Mouse (Mus musculus): ENCODE measurements at regions not wholly inside any gene's neighbourhood (a gene's known extent, or its start where the extent isn't known, plus 50 kb on each side); places are given as distances from the start of the nearest gene placed in this dataset.

DNA sequence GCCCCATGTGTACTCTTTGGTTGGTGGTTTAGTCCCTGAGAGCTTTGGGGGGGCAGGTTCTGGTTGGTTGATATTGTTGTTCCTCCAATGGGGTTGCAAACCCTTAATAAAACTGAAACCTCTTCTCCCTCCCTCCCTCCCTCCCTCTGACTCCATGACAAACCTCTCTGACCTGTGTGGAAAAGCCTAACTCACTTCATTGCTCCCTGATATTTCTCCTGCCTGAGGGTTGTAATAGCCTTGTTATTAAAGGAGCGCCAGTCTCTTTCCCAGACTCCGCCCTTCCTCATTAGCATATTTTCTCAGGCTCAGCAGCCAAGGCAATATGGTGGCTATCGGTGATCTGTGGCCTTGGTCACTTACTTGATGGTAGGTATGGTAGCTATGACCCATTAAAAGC is 230.3 kb upstream of the Zfp703 start:
- TF ChIP-seq CTCF (IDR thresholded peaks at IDR 0.05; ENCODE audit: low read depth, low read length) (no peak), POLR2A (IDR thresholded peaks at IDR 0.05; ENCODE audit: insufficient read depth, low read length) (no peak), EP300 (IDR thresholded peaks at IDR 0.05; ENCODE audit: insufficient read depth, low read depth, low read length) (no peak)
- no peaks in the 10 kb centered on the region for H3K36me3 ChIP-seq (ENCODE audit: control insufficient read depth, insufficient read depth, low read length, poor library complexity, severe bottlenecking)
- no peak overlapping the region for H3K4me3 ChIP-seq (ENCODE audit: low read depth, low read length)
- no peak overlapping the region for H3K27ac ChIP-seq (ENCODE audit: insufficient read depth, low read length)
- no peaks in the 10 kb centered on the region for H3K9me3 ChIP-seq (replicated peaks; ENCODE audit: control insufficient read depth, insufficient read depth, low read length, poor library complexity, severe bottlenecking)
- no peak overlapping the region for H3K9ac ChIP-seq (ENCODE audit: low read depth, poor library complexity, severe bottlenecking)
- H3K4me1 ChIP-seq (ENCODE audit: control insufficient read depth, insufficient read depth, low read length), result no peaks in the 10 kb centered on the region
- peaks cover 1% of the 10 kb centered on the region; the same call in 1 of the 2 replicates for H3K27me3 ChIP-seq (ENCODE audit: control insufficient read depth, insufficient read depth, low read length, poor library complexity, severe bottlenecking)

DNA sequence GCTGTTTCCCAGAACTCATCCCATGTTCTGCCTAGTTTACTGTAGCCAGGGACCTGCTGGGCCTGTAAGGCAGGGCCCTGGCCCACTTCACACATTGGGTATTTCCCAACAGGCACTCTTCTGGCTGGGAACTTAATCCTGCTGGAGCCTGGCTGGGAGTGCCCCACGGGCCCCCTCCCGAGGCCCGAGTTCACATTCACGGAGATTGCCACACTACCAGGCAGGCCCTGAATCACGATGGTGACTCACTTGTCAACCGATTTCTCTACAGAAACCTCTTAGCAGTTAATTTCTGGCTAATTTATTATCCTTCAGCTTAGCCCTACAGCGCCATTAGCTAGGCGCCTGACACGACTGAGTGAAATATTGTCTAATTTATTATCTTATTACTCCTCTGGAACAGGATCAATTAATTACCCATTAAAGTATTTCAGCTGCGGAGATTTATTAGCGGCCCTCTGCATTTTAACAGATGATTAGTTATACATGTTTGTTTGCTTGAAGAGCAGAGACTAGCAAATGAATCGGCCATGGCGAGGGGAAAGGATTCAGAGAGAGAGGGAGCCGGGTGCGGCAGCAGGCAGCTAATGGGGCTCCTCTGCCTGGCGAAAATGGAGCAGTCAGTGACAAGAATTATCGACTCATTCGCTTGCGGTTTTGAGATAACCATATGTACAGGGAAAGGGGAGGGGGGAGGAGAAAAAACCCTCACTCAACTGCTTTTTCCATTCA is 229.7 kb upstream of the Zfp703 start:
- Histone ChIP-seq H3K36me3 (ENCODE audit: control insufficient read depth, insufficient read depth, low read length, poor library complexity, severe bottlenecking) (no peaks in the 10 kb centered on the region), H3K27me3 (ENCODE audit: control insufficient read depth, insufficient read depth, low read length, poor library complexity, severe bottlenecking) (peaks cover 1% of the 10 kb centered on the region; the same call in 1 of the 2 replicates), H3K9me3 (replicated peaks; ENCODE audit: control insufficient read depth, insufficient read depth, low read length, poor library complexity, severe bottlenecking) (no peaks in the 10 kb centered on the region), H3K27ac (ENCODE audit: insufficient read depth, low read length) (no peak overlapping the region), H3K4me3 (ENCODE audit: low read depth, low read length) (no peak overlapping the region), H3K4me1 (ENCODE audit: control insufficient read depth, insufficient read depth, low read length) (no peaks in the 10 kb centered on the region), H3K9ac (ENCODE audit: low read depth, poor library complexity, severe bottlenecking) (no peak overlapping the region)
- TF ChIP-seq POLR2A (IDR thresholded peaks at IDR 0.05; ENCODE audit: insufficient read depth, low read length) (no peak), EP300 (IDR thresholded peaks at IDR 0.05; ENCODE audit: insufficient read depth, low read depth, low read length) (no peak), CTCF (IDR thresholded peaks at IDR 0.05; ENCODE audit: low read depth, low read length) (no peak)

DNA sequence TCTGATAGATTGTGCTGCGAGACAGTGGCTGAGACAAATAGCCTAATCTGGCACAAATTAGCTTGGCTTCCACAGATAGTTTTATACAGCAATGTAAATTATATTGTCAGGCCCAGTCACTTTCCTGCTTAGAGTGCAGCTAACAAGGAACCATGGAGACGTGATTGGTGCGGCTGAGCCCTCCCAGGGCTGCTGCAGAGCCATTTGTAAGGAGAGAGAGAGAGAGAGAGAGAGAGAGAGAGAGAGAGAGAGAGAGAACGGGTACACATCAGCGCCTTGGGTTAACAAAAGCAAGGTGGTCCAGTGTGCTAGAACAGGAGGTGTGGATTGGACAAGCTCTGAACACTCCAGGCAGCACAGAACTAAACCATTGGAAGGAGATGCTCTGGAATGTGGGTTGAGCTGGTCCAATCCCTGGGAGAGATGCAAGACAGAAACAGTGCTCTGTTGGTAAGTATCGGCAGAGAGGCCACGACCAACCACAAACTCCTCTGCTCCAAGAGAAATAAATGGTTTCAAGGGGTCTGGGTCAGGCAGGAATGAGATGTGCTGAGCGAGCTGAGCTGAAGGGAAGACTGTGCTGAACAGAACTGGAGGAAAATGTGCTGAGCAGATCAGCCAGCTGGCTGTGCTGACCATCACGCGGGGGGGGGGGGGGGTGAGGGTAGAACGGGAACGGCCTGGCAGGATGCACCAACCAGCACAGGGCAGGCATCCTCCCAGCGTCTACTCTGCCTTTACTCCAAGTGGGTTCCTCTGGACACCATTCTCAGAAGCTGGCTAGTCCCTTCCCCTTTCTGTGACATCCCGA is 228.8 kb upstream of the Zfp703 start:
- Histone ChIP-seq H3K27me3 (ENCODE audit: control insufficient read depth, insufficient read depth, low read length, poor library complexity, severe bottlenecking) (peaks cover 1% of the 10 kb centered on the region; the same call in 1 of the 2 replicates), H3K9me3 (replicated peaks; ENCODE audit: control insufficient read depth, insufficient read depth, low read length, poor library complexity, severe bottlenecking) (no peaks in the 10 kb centered on the region), H3K4me1 (ENCODE audit: control insufficient read depth, insufficient read depth, low read length) (no peaks in the 10 kb centered on the region), H3K4me3 (ENCODE audit: low read depth, low read length) (no peak overlapping the region), H3K27ac (ENCODE audit: insufficient read depth, low read length) (no peak overlapping the region), H3K36me3 (ENCODE audit: control insufficient read depth, insufficient read depth, low read length, poor library complexity, severe bottlenecking) (no peaks in the 10 kb centered on the region), H3K9ac (ENCODE audit: low read depth, poor library complexity, severe bottlenecking) (no peak overlapping the region)
- TF ChIP-seq POLR2A (IDR thresholded peaks at IDR 0.05; ENCODE audit: insufficient read depth, low read length) (no peak), EP300 (IDR thresholded peaks at IDR 0.05; ENCODE audit: insufficient read depth, low read depth, low read length) (no peak), CTCF (IDR thresholded peaks at IDR 0.05; ENCODE audit: low read depth, low read length) (no peak)

DNA sequence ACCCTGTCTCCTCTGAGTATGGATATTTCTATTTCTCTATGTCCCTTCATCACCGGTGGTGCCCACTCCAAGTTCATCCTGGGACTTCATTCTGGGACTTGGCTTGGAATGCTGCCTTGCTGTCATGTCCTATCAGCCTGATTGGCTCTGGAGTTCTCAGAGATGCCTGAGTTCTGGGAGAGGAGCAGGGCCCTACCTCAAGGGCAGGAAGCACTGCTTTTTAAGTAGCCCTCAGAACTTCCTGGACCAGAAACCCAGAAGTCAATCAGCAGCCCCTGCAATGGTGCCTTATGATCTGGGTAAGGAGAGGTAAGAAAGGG is 228.2 kb upstream of the Zfp703 start:
- Histone ChIP-seq H3K27me3 (ENCODE audit: control insufficient read depth, insufficient read depth, low read length, poor library complexity, severe bottlenecking) (peaks cover 1% of the 10 kb centered on the region; the same call in 1 of the 2 replicates), H3K9ac (ENCODE audit: low read depth, poor library complexity, severe bottlenecking) (no peak overlapping the region), H3K4me1 (ENCODE audit: control insufficient read depth, insufficient read depth, low read length) (no peaks in the 10 kb centered on the region), H3K4me3 (ENCODE audit: low read depth, low read length) (no peak overlapping the region), H3K27ac (ENCODE audit: insufficient read depth, low read length) (no peak overlapping the region), H3K36me3 (ENCODE audit: control insufficient read depth, insufficient read depth, low read length, poor library complexity, severe bottlenecking) (no peaks in the 10 kb centered on the region), H3K9me3 (replicated peaks; ENCODE audit: control insufficient read depth, insufficient read depth, low read length, poor library complexity, severe bottlenecking) (no peaks in the 10 kb centered on the region)
- no peak for TF ChIP-seq POLR2A (IDR thresholded peaks at IDR 0.05; ENCODE audit: insufficient read depth, low read length)
- no peak for TF ChIP-seq CTCF (IDR thresholded peaks at IDR 0.05; ENCODE audit: low read depth, low read length)
- TF ChIP-seq EP300 (IDR thresholded peaks at IDR 0.05; ENCODE audit: insufficient read depth, low read depth, low read length), result no peak

DNA sequence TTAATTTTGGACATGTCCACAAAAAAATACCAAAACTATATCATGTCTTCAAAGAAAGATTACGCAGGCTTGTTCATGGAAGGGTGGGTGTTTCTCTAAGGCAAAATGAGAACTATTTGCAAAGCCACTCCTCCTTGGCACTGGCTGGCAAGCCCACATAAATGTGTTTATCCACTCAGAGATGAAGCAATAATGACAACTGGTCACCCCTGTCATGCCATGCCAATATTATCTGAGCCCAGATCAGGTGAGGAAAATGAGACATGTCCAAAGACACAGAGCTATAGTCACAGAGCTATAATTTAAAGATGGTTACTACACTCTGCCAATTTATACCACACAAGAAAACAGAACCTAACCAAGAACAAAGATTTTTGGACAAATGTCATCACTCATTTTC is 227.0 kb upstream of the Zfp703 start:
- TF ChIP-seq CTCF (IDR thresholded peaks at IDR 0.05; ENCODE audit: low read depth, low read length) (no peak), POLR2A (IDR thresholded peaks at IDR 0.05; ENCODE audit: insufficient read depth, low read length) (no peak), EP300 (IDR thresholded peaks at IDR 0.05; ENCODE audit: insufficient read depth, low read depth, low read length) (no peak)

DNA sequence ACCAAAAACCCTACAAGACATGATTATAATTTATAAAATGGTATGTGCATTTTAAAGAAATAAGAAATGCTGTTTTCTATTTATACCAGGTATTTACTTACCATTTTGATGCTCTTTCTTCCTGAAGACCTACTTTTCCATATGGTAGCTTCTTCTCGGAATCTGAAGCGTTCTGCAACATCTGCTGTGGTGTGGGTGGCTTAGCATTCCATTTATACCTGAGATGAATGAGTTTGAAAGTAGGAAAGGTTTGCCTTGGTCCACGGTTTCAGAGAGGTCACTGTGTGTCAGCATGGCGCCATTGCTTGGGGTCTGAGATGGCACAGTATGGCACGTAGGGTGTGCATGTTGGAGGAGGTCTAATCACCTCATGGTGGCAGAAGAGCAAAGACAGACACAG is 225.5 kb upstream of the Zfp703 start:
- Histone ChIP-seq H3K36me3 (ENCODE audit: control insufficient read depth, insufficient read depth, low read length, poor library complexity, severe bottlenecking) (no peaks in the 10 kb centered on the region), H3K4me1 (ENCODE audit: control insufficient read depth, insufficient read depth, low read length) (no peaks in the 10 kb centered on the region), H3K9me3 (replicated peaks; ENCODE audit: control insufficient read depth, insufficient read depth, low read length, poor library complexity, severe bottlenecking) (no peaks in the 10 kb centered on the region), H3K27ac (ENCODE audit: insufficient read depth, low read length) (no peak overlapping the region), H3K27me3 (ENCODE audit: control insufficient read depth, insufficient read depth, low read length, poor library complexity, severe bottlenecking) (peaks cover 1% of the 10 kb centered on the region; the same call in 1 of the 2 replicates), H3K9ac (ENCODE audit: low read depth, poor library complexity, severe bottlenecking) (no peak overlapping the region), H3K4me3 (ENCODE audit: low read depth, low read length) (no peak overlapping the region)
- TF ChIP-seq POLR2A (IDR thresholded peaks at IDR 0.05; ENCODE audit: insufficient read depth, low read length) (no peak), CTCF (IDR thresholded peaks at IDR 0.05; ENCODE audit: low read depth, low read length) (no peak), EP300 (IDR thresholded peaks at IDR 0.05; ENCODE audit: insufficient read depth, low read depth, low read length) (no peak)

More for the DNA sequence above, 227.0 kb upstream of the Zfp703 start:
- Histone ChIP-seq H3K9ac (ENCODE audit: low read depth, poor library complexity, severe bottlenecking) (no peak overlapping the region), H3K4me1 (ENCODE audit: control insufficient read depth, insufficient read depth, low read length) (no peaks in the 10 kb centered on the region), H3K9me3 (replicated peaks; ENCODE audit: control insufficient read depth, insufficient read depth, low read length, poor library complexity, severe bottlenecking) (no peaks in the 10 kb centered on the region), H3K36me3 (ENCODE audit: control insufficient read depth, insufficient read depth, low read length, poor library complexity, severe bottlenecking) (no peaks in the 10 kb centered on the region), H3K27me3 (ENCODE audit: control insufficient read depth, insufficient read depth, low read length, poor library complexity, severe bottlenecking) (peaks cover 1% of the 10 kb centered on the region; the same call in 1 of the 2 replicates), H3K4me3 (ENCODE audit: low read depth, low read length) (no peak overlapping the region), H3K27ac (ENCODE audit: insufficient read depth, low read length) (no peak overlapping the region)
